Mouse (Mus musculus) cerebellum, adult 2 months (tissue): ENCODE measurements at regions not wholly inside any gene's neighbourhood (a gene's known extent, or its start where the extent isn't known, plus 50 kb on each side); places are given as distances from the start of the nearest gene placed in this dataset.

Experiments
- DNase-seq, 2 experiments: peaks; one replicate each; pipeline ENCODE4 v3.0.0; 2021
- H3K27ac ChIP-seq: fragments of 200-500 bp; 2 replicates; pipeline ENCODE4 v1.5.1; 2012; ENCODE audit warnings: low read length, control low read depth, inconsistent platforms; ENCODE audit not compliant: insufficient read depth
- H3K27me3 ChIP-seq: fragments of 200-500 bp; 2 replicates; pipeline ENCODE4 v1.6.1; 2012; ENCODE audit warnings: inconsistent platforms, mild to moderate bottlenecking, low read length, moderate library complexity; ENCODE audit not compliant: control insufficient read depth, insufficient read depth
- H3K4me1 ChIP-seq: fragments of 200-500 bp; 2 replicates; pipeline ENCODE4 v1.6.1; 2011; ENCODE audit warnings: low read length; ENCODE audit not compliant: control insufficient read depth, insufficient read depth
- H3K4me3 ChIP-seq: fragments of 200-500 bp; replicated peaks from 2 replicates; pipeline ENCODE3; 2011; ENCODE audit warnings: mild to moderate bottlenecking, low read depth, low read length, control low read depth; ENCODE audit not compliant: insufficient read depth
- CTCF ChIP-seq: fragments of 200-500 bp; IDR thresholded peaks from 2 replicates; pipeline ENCODE4 v1.5.1; 2011; ENCODE audit warnings: low read depth, mild to moderate bottlenecking, control low read depth, low read length, moderate library complexity, borderline replicate concordance; ENCODE audit not compliant: insufficient read depth
- POLR2A ChIP-seq: fragments of 200-500 bp; IDR thresholded peaks from 2 replicates; pipeline ENCODE4 v1.6.1; 2011; ENCODE audit warnings: low read length, control low read depth, borderline replicate concordance; ENCODE audit not compliant: insufficient read depth
- WGBS: fragments of 180-500 bp; shearing (Covaris S2); methylation state at CpG from one replicate; pipeline ENCODE4 v1.1.7; 2018; 5-methylcytosine and 5-hydroxymethylcytosine counted together

DNA sequence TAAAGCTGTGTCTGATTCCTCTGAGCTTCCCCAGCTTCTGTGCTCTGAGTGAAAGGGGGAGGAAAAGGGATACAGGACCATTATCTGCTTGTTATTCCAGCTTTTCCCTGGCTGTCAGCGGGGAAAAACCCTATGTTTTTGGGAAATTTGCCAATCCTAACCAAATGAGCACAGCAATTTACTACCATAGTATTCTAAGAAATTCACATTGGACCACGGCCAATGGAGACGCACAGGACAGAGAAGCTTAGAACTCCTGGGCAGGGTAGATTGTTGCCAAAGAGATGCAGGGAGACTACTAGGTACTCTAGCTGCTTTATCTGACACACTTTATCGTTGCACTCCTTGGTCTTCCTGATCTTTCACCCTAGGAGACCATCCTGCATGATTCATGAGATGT, 303.2 kb downstream of the Olfm3 start:
- Histone ChIP-seq H3K4me3 (no peak overlapping the region), H3K27ac (no peak overlapping the region), H3K27me3 (no peaks in the 10 kb centered on the region), H3K4me1 (no peaks in the 10 kb centered on the region)
- no peak for DNase-seq
- TF ChIP-seq POLR2A (no peak), CTCF (no peak)
- WGBS: 15% methylated on average over 4 of the region's 4 CpGs

DNA sequence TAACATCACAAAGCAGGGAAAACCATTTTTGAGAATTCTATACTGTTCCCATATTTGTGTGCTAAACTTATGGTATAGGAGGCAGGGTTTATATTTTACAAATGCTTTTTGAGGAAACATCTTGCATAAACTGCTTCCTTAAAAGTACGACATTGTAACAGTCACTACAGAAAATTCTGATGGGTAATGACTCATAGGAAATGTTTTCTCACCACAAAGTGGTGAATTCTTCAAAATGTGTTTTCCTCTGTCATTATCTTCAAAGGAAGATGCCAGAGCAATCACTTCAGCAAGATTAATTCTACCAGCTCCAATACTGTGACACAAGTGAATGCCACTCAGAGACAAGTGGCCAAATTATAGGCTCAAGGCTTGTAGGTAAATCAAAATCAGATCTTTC, 308.0 kb downstream of the Olfm3 start:
- DNase-seq: no peak
- H3K27me3 ChIP-seq: no peaks in the 10 kb centered on the region
- 93% methylated on average over 1 of the region's 1 CpGs for WGBS
- no peak overlapping the region for H3K27ac ChIP-seq
- no peaks in the 10 kb centered on the region for H3K4me1 ChIP-seq
- TF ChIP-seq CTCF (no peak), POLR2A (no peak)
- H3K4me3 ChIP-seq: no peak overlapping the region

DNA sequence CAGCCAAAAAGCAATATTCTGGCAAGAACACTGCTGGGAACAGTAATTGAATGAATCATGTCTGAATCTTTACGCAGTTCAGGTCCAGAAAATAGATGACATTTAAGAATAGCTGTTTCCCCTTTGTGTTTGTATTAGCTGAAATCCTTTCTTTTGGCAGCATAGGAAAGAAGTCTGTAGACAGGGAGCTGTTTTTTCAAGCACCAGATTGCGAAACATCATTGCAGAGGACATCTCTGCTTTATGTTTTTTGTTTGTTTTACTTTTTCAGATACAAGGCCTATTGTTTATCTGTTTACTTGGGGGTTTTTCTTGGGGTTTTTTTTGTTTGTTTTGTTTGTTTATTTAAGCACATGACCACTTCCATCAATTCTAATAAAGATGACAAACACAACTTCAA, 309.6 kb downstream of the Olfm3 start:
- Histone ChIP-seq H3K4me1 (no peaks in the 10 kb centered on the region), H3K4me3 (no peak overlapping the region), H3K27me3 (no peaks in the 10 kb centered on the region), H3K27ac (no peak overlapping the region)
- no peak for TF ChIP-seq POLR2A
- TF ChIP-seq CTCF: no peak
- DNase-seq: no peak
- WGBS: 53% methylated on average over 2 of the region's 2 CpGs

DNA sequence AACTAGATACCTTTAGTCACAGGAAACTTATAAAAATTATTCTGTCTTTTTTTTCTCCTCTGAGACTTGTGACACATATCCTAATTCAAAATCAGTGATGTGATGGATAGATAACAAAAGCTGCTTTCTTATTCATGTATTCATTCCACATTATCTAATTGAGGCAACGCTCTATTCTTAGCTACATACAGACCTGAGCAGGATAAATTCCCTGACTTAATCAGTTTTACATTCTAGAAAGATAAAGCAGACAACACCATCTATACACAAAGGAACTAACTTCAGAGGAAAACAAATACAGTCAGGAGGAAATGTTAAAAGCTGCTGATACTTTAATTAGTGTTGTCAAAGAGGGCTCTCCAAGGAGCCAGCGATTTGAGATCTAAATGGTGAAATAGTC, 336.6 kb downstream of the Olfm3 start:
- TF ChIP-seq CTCF (no peak), POLR2A (no peak)
- DNase-seq: no peak
- WGBS: 68% methylated on average over 2 of the region's 2 CpGs
- Histone ChIP-seq H3K27ac (no peak overlapping the region), H3K27me3 (no peaks in the 10 kb centered on the region), H3K4me1 (no peaks in the 10 kb centered on the region), H3K4me3 (no peak overlapping the region)

DNA sequence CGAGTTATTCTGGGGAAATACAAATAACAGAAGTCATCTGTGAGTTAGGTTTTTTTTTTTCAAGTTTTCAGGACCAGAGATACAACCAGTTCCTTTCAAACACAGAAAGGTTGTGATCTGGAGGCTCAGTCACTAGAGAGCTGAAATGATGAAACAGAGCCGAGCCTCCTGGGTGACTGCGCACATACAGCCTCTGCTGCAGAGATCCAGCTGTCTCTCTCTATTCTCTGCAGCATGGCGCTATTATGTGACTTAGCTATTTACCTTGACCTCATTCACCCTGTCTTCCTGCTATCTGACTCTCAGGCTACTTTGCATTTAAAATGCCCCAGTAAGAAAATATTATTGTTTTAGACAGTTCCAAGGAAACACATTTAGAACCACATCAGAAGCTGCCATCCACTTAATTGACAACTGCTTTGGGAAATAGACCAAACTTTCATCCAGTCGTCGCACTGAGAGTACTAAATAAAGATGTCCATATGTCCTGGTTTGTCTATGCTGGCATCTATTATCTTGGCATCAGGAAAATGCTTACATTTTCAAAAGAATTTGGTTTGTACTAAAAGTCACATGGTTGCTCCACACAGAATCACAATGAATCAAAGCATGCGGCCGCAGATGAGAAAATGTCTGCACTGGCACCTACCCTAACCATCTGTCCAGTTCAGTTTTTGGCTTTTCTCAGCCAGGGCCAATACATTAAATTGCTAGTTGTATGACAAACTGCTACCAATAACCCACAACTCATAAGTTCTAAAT, 348.9 kb downstream of the Olfm3 start:
- peak; percentile 13 to 51 for DNase-seq
- Histone ChIP-seq H3K27ac (no peak overlapping the region), H3K27me3 (no peaks in the 10 kb centered on the region), H3K4me1 (peaks cover 2% of the 10 kb centered on the region; the same call in 1 of the 2 replicates), H3K4me3 (no peak overlapping the region)
- TF ChIP-seq CTCF (no peak), POLR2A (no peak)
- 43% methylated on average over 8 of the region's 8 CpGs for WGBS

DNA sequence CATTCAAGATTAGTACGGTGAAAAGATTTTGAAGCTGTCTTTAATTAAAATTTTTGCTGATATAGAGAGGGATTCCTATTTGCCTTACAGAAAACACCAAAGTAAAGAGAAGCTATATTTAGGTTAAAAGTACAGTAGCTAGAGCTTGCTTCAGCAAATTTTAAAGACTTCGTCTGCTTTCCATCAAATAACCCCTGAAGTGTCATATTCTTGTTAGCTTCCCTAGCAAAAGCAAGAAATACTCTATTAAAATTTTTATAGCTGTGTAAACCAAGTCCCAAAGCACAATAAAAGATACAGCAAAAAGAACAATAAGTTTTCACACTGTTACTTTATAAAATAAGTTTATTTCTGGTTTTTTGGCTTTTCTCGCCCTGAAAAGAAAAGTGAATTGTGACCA, 372.3 kb downstream of the Olfm3 start:
- H3K27me3 ChIP-seq: no peaks in the 10 kb centered on the region
- no peaks in the 10 kb centered on the region for H3K4me1 ChIP-seq
- DNase-seq: no peak
- no peak overlapping the region for H3K4me3 ChIP-seq
- H3K27ac ChIP-seq: no peak overlapping the region
- WGBS: 89% methylated on average over 3 of the region's 3 CpGs
- no peak for TF ChIP-seq CTCF
- no peak for TF ChIP-seq POLR2A

DNA sequence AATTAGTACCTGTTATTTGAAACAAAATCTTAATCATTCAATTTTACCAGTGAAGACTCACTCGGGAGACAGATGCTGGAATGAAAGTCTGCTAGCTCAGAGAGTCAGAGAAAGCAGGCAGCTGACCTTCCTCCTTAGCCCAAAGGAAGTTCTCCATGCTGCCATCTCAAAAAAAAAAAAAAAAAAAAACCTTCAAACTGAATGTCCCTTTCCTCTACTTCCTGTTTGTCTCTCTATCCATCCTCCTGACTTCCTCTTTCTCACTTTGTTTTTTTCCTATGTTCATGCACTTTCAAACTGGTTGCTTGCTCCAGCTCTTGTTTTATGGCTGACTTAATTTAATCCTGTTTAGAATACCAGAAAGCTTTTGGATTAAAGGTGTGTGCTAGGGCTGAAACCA, 377.4 kb downstream of the Olfm3 start:
- TF ChIP-seq POLR2A: no peak
- TF ChIP-seq CTCF: no peak

DNA sequence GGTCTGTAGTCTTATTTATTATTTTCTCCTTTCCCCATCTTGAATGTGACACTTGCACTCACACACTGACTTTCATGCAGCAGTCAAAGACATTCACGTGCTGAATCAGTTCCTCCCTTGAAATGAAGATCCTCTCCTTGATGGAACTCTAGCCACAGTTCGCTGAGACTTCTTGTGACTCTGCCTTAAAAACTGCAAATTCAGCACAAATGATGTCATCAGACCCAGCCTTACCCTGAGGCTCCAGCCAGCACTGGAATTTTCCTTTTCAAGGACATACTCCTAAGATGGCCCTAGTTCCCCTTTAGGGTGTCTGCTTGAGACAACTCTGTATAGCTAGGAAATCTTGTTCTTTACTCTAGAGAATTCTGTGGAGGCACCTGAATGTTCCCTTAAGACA, 380.6 kb downstream of the Olfm3 start:
- TF ChIP-seq POLR2A (no peak), CTCF (no peak)

More for the DNA sequence above, 377.4 kb downstream of the Olfm3 start:
- Histone ChIP-seq H3K27me3 (no peaks in the 10 kb centered on the region), H3K4me1 (no peaks in the 10 kb centered on the region), H3K27ac (no peak overlapping the region), H3K4me3 (no peak overlapping the region)
- 74% methylated on average over 1 of the region's 1 CpGs for WGBS
- no peak for DNase-seq

More for the DNA sequence above, 380.6 kb downstream of the Olfm3 start:
- Histone ChIP-seq H3K27me3 (no peaks in the 10 kb centered on the region), H3K4me3 (no peak overlapping the region), H3K4me1 (no peaks in the 10 kb centered on the region), H3K27ac (no peak overlapping the region)
- WGBS: 87% methylated on average over 2 of the region's 2 CpGs
- DNase-seq: no peak
